Mouse (Mus musculus) limb, embryonic 10.5 days (tissue): ENCODE measurements at regions not wholly inside any gene's neighbourhood (a gene's known extent, or its start where the extent isn't known, plus 50 kb on each side); places are given as distances from the start of the nearest gene placed in this dataset.

Experiments
- DNase-seq: peaks from one replicate; pipeline ENCODE4 v3.0.0-alpha.2; 2017; ENCODE audit warnings: low spot score
- H3K27ac ChIP-seq: fragments of 300-500 bp; sonication (generic); 2 replicates; pipeline ENCODE4 v1.5.1; 2016; ENCODE audit warnings: mild to moderate bottlenecking
- H3K27me3 ChIP-seq: fragments of 300-500 bp; sonication (generic); 2 replicates; pipeline ENCODE4 v1.6.1; 2016; ENCODE audit warnings: low read depth, mild to moderate bottlenecking; ENCODE audit not compliant: poor library complexity, severe bottlenecking
- H3K36me3 ChIP-seq: fragments of 300-500 bp; sonication (generic); 2 replicates; pipeline ENCODE4 v1.6.1; 2016; ENCODE audit warnings: mild to moderate bottlenecking, moderate library complexity
- H3K4me1 ChIP-seq: fragments of 300-500 bp; sonication (generic); 2 replicates; pipeline ENCODE4 v1.6.1; 2016
- H3K4me3 ChIP-seq: fragments of 300-500 bp; sonication (generic); 2 replicates; pipeline ENCODE4 v1.5.1; 2016; ENCODE audit warnings: mild to moderate bottlenecking, moderate library complexity
- H3K9me3 ChIP-seq: fragments of 300-500 bp; sonication (generic); replicated peaks from 2 replicates; pipeline ENCODE4 v1.6.1; 2016; ENCODE audit warnings: mild to moderate bottlenecking
- WGBS: fragments of 180-500 bp; shearing (Covaris S2); methylation state at CpG from one replicate; pipeline ENCODE4 v1.1.7; 2016; 5-methylcytosine and 5-hydroxymethylcytosine counted together

DNA sequence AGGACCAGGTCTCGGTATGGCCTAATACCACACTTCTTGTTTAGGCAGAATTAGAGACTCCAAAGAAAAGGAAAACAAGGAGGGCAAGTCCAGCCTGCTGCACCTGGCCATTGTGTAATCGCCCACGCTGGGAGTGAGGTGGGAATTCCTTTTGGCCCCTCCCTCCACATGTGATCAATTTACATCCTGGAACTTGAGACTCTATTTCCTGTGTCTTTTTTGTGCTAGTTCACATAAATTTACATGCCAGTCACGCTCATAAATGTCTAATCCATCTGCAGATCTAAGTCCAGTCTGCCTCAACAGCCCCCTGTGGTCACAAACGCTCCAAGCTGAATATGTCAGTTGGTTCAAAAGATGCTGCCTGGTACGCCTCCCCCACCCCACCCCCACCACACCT lies 184.2 kb upstream of the Hmga2 start:
- H3K4me3 ChIP-seq, result no peak overlapping the region
- no peaks in the 10 kb centered on the region for H3K9me3 ChIP-seq
- peak overlapping the region; percentile 21 for H3K27ac ChIP-seq
- WGBS, result 28% methylated on average over 6 of the region's 6 CpGs
- DNase-seq, result peak; percentile 44
- H3K27me3 ChIP-seq, result no peaks in the 10 kb centered on the region
- H3K4me1 ChIP-seq, result peaks cover 36% of the 10 kb centered on the region
- H3K36me3 ChIP-seq, result no peaks in the 10 kb centered on the region

DNA sequence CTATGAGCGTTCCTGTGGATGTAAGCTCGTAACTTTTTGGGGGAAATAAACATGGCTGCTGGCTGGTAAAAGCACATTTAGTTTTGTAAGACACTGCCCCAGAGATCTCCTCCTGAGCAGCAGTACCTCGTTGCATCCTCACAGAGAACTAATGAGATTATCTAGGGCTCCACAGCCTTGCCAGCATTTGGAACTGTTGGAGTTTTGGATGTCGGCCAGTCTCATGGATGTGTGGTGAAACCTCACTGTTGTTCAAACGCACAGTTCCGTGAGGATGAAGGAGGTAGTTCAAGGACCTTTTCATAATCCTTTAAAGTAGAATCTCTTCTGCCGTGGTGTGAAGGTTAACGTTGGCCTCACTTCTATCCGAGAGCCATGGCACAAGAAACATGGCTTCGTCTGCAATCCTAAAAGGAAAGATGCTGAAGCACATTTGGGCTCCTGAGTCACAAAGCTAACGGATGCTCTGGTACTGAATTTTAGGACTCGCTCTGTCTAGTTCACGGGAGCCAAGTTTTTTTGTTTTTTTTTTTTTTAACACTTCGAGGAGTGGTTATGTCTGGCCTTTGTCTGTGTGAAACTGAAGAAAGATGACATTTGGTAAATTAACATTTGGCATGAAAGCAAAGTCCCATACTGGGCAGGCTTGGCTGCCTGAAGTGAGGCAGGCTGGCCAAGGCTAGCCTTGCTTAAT lies 179.1 kb upstream of the Hmga2 start:
- Histone ChIP-seq H3K36me3 (no peaks in the 10 kb centered on the region), H3K4me1 (peaks cover 8% of the 10 kb centered on the region), H3K4me3 (no peak overlapping the region), H3K27me3 (no peaks in the 10 kb centered on the region), H3K27ac (no peak overlapping the region), H3K9me3 (no peaks in the 10 kb centered on the region)
- 88% methylated on average over 14 of the region's 14 CpGs for WGBS
- DNase-seq, result no peak

DNA sequence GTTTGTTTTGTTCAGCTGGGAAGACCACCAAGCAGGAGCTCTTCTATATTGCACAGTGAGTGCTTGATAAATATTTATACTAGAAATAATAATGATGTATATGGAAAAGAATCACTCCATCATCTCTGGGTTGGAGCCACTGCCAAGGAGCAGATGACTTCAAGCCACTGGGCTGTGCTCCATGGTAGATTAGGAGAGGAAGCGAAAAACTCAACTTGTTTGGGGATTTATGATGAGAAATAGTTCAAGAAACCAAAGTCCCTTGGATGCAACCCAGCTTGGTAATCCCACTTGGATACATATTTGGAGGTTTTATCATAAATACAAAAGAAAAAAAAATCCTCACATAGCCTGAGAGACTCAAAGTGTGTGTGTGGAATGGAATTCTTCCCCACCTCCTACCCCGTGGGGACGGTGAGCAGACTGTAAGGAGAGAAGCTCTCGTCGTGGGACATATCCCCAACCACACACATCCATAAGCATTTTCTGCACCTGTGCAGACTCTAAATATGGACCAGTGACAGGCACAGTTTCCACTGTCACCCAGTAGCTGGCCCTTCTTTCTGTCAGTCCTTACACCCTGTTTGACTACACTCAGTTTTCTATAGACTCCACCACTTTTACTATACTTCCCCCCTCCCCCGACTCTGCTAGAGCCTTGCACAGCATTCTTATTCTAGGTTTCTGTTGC lies 176.4 kb upstream of the Hmga2 start:
- 91% methylated on average over 6 of the region's 6 CpGs for WGBS
- Histone ChIP-seq H3K4me1 (peaks cover 17% of the 10 kb centered on the region), H3K27me3 (no peaks in the 10 kb centered on the region), H3K27ac (no peak overlapping the region), H3K4me3 (no peak overlapping the region), H3K9me3 (no peaks in the 10 kb centered on the region), H3K36me3 (no peaks in the 10 kb centered on the region)
- DNase-seq, result no peak

DNA sequence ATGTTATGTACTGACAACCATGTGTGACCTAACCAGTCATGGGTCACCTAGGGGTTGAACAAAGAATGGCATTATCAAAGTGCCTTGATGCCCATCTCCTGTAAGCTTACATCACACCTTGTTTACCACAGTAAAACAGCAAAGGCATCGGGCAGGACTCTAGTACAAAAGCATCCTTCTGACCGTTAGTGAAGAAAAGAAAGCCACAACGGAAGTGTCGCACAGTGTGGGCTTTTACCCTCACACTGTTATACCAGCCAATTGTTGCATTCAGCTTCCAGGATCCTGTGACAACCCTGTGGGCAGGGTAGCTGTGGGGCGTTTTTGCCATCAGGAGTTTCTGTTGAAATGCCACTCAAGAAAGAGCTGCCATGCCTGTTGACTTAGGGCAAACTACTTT lies 175.6 kb upstream of the Hmga2 start:
- Histone ChIP-seq H3K9me3 (no peaks in the 10 kb centered on the region), H3K27me3 (no peaks in the 10 kb centered on the region), H3K4me3 (no peak overlapping the region), H3K27ac (no peak overlapping the region), H3K4me1 (peaks cover 25% of the 10 kb centered on the region), H3K36me3 (no peaks in the 10 kb centered on the region)
- WGBS, result 94% methylated on average over 5 of the region's 5 CpGs
- no peak for DNase-seq

DNA sequence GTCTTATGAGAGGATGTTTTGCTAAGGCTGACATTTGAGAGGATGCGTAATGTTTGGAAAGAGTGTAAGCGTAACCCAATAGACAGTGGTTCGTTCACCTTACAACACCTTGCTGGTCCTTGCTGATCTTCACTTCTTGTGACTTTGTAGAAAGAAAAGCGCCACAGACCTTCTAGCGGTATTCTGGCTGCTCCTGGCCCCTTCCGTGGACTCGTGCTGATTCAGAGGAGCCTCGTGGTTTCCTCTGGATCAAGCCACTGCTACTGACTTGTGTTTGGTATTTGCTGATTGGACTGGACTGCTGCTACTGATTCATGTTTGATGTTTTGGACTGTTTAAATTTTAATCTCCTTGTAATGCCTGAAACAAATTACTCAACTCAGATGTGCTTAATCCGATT lies 174.1 kb upstream of the Hmga2 start:
- Histone ChIP-seq H3K9me3 (no peaks in the 10 kb centered on the region), H3K27ac (no peak overlapping the region), H3K4me1 (peaks cover 33% of the 10 kb centered on the region), H3K4me3 (no peak overlapping the region), H3K27me3 (no peaks in the 10 kb centered on the region; the same call in 1 of the 2 replicates), H3K36me3 (no peaks in the 10 kb centered on the region)
- DNase-seq, result no peak
- WGBS, result 97% methylated on average over 9 of the region's 9 CpGs

DNA sequence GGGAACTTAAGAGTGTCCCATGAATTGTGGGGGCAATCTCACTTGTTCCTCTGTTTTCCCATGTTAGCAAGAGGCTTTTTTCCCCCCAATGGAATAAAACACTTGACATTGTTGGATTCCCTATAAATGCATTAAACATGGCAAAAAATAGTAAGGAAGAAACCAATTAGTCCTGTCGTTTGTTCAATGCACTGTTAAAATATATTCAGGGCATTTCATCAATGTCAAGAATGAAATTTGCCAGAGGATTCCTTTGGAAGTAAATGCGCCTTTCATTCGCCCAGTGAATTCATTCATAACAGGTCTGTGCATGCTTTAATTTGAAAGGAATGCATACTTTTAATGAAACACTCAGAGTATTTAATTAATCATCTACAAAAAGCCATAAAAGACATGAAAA lies 172.5 kb upstream of the Hmga2 start:
- Histone ChIP-seq H3K36me3 (no peaks in the 10 kb centered on the region), H3K27ac (peak overlapping the region; percentile 78), H3K9me3 (no peaks in the 10 kb centered on the region), H3K4me3 (no peak overlapping the region), H3K27me3 (no peaks in the 10 kb centered on the region; the same call in 1 of the 2 replicates), H3K4me1 (peaks cover 33% of the 10 kb centered on the region)
- no peak for DNase-seq
- 55% methylated on average over 3 of the region's 3 CpGs for WGBS

DNA sequence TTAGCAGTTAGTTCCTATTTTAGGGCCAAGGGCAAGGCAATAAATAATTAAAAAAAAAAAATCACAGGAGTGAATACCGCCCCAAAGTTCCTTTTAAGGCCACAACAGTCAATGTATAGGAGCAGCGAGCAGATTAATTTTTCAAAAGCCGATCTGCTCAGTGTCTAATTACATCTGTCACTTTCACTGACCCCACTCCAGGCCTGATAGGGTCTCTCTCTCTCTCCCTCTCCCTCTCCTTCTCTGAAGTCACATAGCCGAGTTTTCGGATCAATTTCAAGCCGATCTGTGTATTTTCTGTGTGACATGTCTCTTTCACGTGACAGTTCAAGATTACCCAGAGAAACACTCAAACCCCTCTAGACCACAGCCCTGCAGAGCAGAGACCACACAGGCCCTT lies 171.8 kb upstream of the Hmga2 start:
- peak overlapping the region; percentile 78 for H3K27ac ChIP-seq
- WGBS, result 44% methylated on average over 7 of the region's 7 CpGs

DNA sequence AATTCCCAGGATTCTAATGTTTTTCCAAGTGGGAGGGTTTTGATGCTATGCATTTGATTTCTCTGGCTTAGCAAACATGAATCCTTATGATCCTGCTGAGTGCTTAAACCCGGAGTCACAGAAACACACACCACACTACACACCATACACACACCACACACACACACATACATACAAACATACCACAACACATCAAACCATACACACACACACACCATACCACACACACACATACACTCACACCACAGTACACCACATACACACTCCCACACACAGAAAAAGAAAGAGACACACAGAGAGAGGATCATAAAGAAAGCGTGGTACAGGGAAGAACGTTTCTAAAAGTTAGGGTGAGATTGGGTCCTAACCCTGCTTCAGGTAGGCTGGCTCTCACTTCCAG lies 171.1 kb upstream of the Hmga2 start:
- Histone ChIP-seq H3K27ac (peak overlapping the region; percentile 78), H3K4me1 (peaks cover 35% of the 10 kb centered on the region), H3K9me3 (no peaks in the 10 kb centered on the region), H3K27me3 (no peaks in the 10 kb centered on the region; the same call in 1 of the 2 replicates), H3K4me3 (peak overlapping the region; percentile 26; the same call in 1 of the 2 replicates), H3K36me3 (no peaks in the 10 kb centered on the region)
- DNase-seq, result no peak
- WGBS, result 59% methylated on average over 3 of the region's 3 CpGs

More for the DNA sequence above, 171.8 kb upstream of the Hmga2 start:
- no peaks in the 10 kb centered on the region; the same call in 1 of the 2 replicates for H3K27me3 ChIP-seq
- no peaks in the 10 kb centered on the region for H3K9me3 ChIP-seq
- H3K4me3 ChIP-seq, result no peak overlapping the region
- DNase-seq, result no peak
- H3K36me3 ChIP-seq, result no peaks in the 10 kb centered on the region
- peaks cover 33% of the 10 kb centered on the region for H3K4me1 ChIP-seq

DNA sequence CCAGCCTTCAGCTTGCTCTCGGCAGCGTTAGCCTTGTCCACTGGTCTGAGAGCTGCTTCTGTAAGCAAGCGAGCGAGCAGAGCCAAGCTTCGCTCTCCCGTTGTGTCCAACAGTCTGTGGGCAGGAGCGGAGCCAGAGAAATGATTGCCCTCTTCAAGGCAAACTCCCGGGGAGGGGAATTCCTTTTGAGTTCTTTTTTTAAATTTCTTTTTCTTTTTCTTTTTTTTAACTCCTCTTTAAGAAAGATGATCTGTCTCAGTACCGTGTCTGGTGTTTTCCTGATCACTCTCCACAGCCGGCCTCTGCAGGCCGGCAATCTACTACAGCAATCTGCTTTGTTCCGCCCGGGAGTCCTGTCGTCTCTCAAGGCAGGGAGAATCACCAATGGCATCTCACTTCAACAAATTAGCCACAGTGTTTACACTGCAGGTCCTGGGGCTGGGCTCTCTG lies 170.6 kb upstream of the Hmga2 start:
- peaks cover 38% of the 10 kb centered on the region for H3K4me1 ChIP-seq
- no peaks in the 10 kb centered on the region for H3K36me3 ChIP-seq
- no peaks in the 10 kb centered on the region for H3K9me3 ChIP-seq
- 5% methylated on average over 14 of the region's 14 CpGs for WGBS
- H3K27ac ChIP-seq, result peak overlapping the region; percentile 78
- no peaks in the 10 kb centered on the region; the same call in 1 of the 2 replicates for H3K27me3 ChIP-seq
- peak; percentile 59 for DNase-seq
- peak overlapping the region; percentile 26 for H3K4me3 ChIP-seq

DNA sequence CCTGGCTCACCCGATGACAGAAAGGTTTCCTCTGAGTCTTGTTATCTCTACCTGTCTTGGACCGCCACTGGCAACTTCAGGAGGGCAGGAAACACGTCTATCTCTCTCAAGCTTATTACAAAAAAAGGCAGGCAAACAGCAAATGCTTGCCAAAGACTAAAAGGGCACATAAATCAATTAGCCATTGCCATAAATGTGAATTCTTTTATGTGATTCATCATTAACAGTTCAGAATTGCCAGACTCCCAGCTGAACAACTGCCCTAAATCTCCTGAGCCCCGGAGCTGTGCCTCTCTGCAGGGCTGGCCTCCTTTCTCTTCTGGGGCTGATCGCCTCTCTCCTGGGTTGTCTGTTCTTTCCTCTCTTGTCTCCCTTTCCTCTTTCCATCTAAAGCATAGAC lies 164.6 kb upstream of the Hmga2 start:
- no peak overlapping the region for H3K4me3 ChIP-seq
- peak overlapping the region; percentile 7; the same call in 1 of the 2 replicates for H3K27ac ChIP-seq
- no peaks in the 10 kb centered on the region for H3K36me3 ChIP-seq
- H3K9me3 ChIP-seq, result no peaks in the 10 kb centered on the region
- 27% methylated on average over 5 of the region's 5 CpGs for WGBS
- no peak for DNase-seq
- H3K27me3 ChIP-seq, result no peaks in the 10 kb centered on the region; the same call in 1 of the 2 replicates
- peaks cover 52% of the 10 kb centered on the region for H3K4me1 ChIP-seq

DNA sequence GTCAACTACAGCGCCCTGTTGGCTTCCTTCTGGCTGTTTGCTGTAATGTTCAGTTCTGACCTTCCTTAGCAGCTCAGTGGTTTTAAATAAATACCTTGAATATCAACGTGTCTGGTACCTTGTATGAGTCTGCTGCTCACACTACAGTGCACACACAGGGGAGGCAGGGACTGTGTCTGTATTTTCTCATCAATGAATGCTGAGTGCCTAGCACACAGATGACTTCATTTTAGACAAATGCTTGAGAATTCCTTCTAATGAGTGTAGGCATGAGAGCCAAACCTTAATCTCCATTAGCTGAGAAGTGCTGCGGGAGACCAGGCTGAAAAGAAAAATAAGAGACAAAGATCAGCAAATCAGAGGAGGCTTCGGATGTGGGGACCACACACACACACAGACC lies 162.0 kb upstream of the Hmga2 start:
- peaks cover 62% of the 10 kb centered on the region for H3K4me1 ChIP-seq
- H3K27ac ChIP-seq, result 0 out of 2 replicates have a peak overlapping the region, but pooled peaks have one; percentile 56
- no peak overlapping the region for H3K4me3 ChIP-seq
- H3K36me3 ChIP-seq, result no peaks in the 10 kb centered on the region
- H3K9me3 ChIP-seq, result no peaks in the 10 kb centered on the region
- 75% methylated on average over 4 of the region's 4 CpGs for WGBS
- no peak for DNase-seq
- H3K27me3 ChIP-seq, result no peaks in the 10 kb centered on the region

DNA sequence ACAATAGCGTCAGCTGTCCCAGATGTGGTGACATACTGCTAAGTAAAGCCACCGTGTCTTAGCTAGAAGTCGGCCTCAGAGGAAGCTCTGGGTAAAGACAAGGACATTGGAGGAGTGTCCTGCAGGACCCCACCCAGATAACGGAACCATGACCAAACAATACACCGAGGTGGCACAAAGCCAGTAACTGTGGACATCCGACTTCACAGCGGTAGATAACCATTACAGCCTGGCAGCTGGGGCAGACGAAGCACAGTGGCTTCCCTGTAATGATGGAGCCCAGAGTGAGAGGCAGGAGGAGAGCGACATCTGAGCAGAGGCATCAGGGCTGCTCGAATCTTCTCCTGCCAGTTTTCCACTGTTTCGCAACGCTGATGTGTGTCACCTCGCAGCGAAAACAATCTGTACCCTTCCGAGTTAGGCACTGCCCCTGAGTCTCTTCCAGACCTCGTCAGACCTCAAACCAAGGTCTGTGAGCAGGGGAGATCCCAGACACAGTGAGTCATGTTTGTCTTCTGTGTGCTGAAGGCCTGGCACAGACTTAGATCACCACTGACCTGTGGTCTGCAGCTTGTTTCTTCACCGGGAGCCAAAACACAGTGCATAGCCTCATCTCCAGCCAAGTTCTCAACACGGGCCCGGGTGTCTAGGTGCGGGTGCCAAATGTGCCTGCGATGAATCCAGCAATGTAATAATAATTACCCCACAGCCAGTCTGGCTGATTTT lies 159.7 kb upstream of the Hmga2 start:
- H3K9me3 ChIP-seq, result no peaks in the 10 kb centered on the region
- peaks cover 66% of the 10 kb centered on the region for H3K4me1 ChIP-seq
- 78% methylated on average over 21 of the region's 21 CpGs for WGBS
- H3K27me3 ChIP-seq, result no peaks in the 10 kb centered on the region
- no peaks in the 10 kb centered on the region for H3K36me3 ChIP-seq
- DNase-seq, result no peak
- H3K4me3 ChIP-seq, result no peak overlapping the region
- H3K27ac ChIP-seq, result peak overlapping the region; percentile 27; the same call in 1 of the 2 replicates

DNA sequence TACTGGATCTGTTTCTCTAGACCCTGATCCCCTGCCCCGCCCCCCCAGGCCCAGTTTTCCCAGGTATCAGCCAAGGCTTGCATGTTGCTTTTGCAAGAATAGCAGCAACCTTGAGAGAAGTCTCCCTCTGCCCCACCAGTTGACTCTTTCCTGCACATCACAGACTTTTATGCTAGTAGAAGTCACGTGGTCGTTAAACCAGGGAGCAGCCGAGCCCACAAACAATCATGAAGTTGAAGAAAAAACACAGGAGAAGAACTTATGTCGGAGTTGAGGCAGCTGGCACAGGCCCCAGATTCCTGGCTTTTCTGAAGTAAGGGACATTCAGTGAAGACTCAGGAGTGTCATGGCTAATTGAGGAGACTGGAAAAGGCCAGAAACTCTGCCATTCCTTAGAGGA lies 158.9 kb upstream of the Hmga2 start:
- no peaks in the 10 kb centered on the region for H3K27me3 ChIP-seq
- no peak for DNase-seq
- no peak overlapping the region for H3K27ac ChIP-seq
- H3K4me3 ChIP-seq, result no peak overlapping the region
- WGBS, result 74% methylated on average over 5 of the region's 5 CpGs
- no peaks in the 10 kb centered on the region for H3K9me3 ChIP-seq
- peaks cover 58% of the 10 kb centered on the region for H3K4me1 ChIP-seq
- H3K36me3 ChIP-seq, result no peaks in the 10 kb centered on the region
